8 mouse cellular contexts compared by ENCODE assay signal in the genomic region with DNA sequence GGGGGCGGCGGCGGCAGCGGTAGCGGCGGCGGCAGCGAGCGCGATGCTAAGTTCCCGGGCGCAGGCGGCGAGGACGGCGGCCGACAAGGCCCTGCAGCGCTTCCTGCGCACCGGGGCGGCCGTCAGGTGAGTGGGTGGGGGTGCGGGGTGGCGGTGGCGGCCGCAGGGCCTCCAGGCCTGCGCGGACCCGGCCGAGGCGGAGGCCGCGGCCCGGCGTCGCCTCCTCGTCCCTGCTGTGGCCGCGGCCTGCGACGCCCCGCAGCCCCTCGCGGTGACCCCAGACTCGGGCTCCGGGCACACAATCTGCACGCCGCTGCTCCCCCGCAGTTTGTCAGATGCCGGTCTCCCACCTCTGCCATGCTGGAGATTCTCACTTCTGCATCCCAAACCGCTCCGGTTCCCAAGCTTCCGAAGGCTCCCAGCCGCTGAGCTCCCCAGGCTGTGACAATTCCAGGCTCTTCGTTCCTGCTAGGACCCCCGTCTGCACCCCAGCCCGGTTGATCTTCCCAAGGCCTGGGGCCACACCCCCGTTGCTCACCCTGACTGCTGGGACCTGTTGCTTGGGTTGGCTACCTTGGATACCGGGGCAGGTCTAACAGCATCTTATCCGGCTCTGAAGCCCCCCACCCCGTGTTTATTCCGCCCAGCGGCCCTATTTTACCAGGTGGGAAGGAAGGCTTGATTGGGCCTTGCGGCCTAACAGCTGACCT. TPM values are rescaled to one million over a fixed set of nuclear protein-coding genes. Genes with fewer than 3 reads are reported as not detected.
DNase-seq lines count a peak whose midpoint lies in the region; ATAC-seq and TF ChIP-seq lines count a peak whose summit lies in the region.

No protein-coding gene starts in this region.

- peak in 1 of 2 experiments; percentile 17; a peak in 1 of 4 replicates for TF ChIP-seq POLR2A in MEL (IDR thresholded peaks at IDR 0.05; ENCODE audit: control insufficient read depth in 1 of 2, insufficient read depth in 1 of 2, low read depth in 1 of 2, low read length in 2 of 2, poor library complexity in 1 of 2)

- H3K4me1 ChIP-seq in kidney, embryonic 16.5 days (ENCODE audit: insufficient read depth, low read length), result peaks cover 10% of the 10 kb centered on the region
- peaks cover 0 to 7% of the 10 kb centered on the region in 2 experiments; a peak in 1 of 4 replicates for H3K4me1 ChIP-seq in MEL (ENCODE audit: control insufficient read depth in 1 of 2, insufficient read depth in 2 of 2, low read length in 2 of 2)
- peaks cover 8% of the 10 kb centered on the region for H3K4me1 ChIP-seq in forebrain, embryonic 11.5 days (replicated peaks; ENCODE audit: control insufficient read depth, insufficient read depth, low read length)
- H3K4me1 ChIP-seq in limb, embryonic 13.5 days, result peaks cover 14% of the 10 kb centered on the region
- H3K4me1 ChIP-seq in stomach, embryonic 15.5 days, result peaks cover 13% of the 10 kb centered on the region

- no peak for TF ChIP-seq EP300 in MEL (IDR thresholded peaks at IDR 0.05; ENCODE audit: low read depth in 1 of 2, low read length in 2 of 2)

- 1% methylated on average over 58 of the region's 64 CpGs for WGBS in kidney, embryonic 16.5 days
- WGBS in forebrain, embryonic 11.5 days, result 3% methylated on average over 56 of the region's 64 CpGs
- 2% methylated on average over 59 of the region's 64 CpGs for WGBS in limb, embryonic 13.5 days
- 2% methylated on average over 60 of the region's 64 CpGs for WGBS in stomach, embryonic 15.5 days

- H3K4me3 ChIP-seq in kidney, embryonic 16.5 days (ENCODE audit: low read length), result peak overlapping the region; percentile 75
- H3K4me3 ChIP-seq in MEL (ENCODE audit: control insufficient read depth in 1 of 2, insufficient read depth in 1 of 2, low read depth in 2 of 2, low read length in 2 of 2), result peak overlapping the region; percentile 80 to 98
- H3K4me3 ChIP-seq in forebrain, embryonic 11.5 days (ENCODE audit: low read depth, low read length), result peak overlapping the region; percentile 93
- peak overlapping the region; percentile 97 for H3K4me3 ChIP-seq in limb, embryonic 13.5 days
- peak overlapping the region; percentile 95 for H3K4me3 ChIP-seq in stomach, embryonic 15.5 days (replicated peaks)

- peak overlapping the region; percentile 83 for H3K4me2 ChIP-seq in kidney, embryonic 16.5 days (replicated peaks; ENCODE audit: low read depth, low read length)
- peak overlapping the region; percentile 95 for H3K4me2 ChIP-seq in forebrain, embryonic 11.5 days (ENCODE audit: low read depth, low read length, severe bottlenecking)
- H3K4me2 ChIP-seq in limb, embryonic 13.5 days (replicated peaks), result peak overlapping the region; percentile 99
- peak overlapping the region; percentile 96 for H3K4me2 ChIP-seq in stomach, embryonic 15.5 days

- H3K9ac ChIP-seq in kidney, embryonic 16.5 days (replicated peaks; ENCODE audit: low read length), result peak overlapping the region; percentile 90
- peak overlapping the region; percentile 92 for H3K9ac ChIP-seq in MEL (ENCODE audit: control insufficient read depth, low read depth, low read length, poor library complexity, severe bottlenecking)
- peak overlapping the region; percentile 92 for H3K9ac ChIP-seq in forebrain, embryonic 11.5 days (ENCODE audit: low read length)
- H3K9ac ChIP-seq in limb, embryonic 13.5 days, result peak overlapping the region; percentile 98
- peak overlapping the region; percentile 91 for H3K9ac ChIP-seq in stomach, embryonic 15.5 days

- no peaks in the 10 kb centered on the region for H3K27me3 ChIP-seq in kidney, embryonic 16.5 days (ENCODE audit: insufficient read depth, low read length)
- no peaks in the 10 kb centered on the region for H3K27me3 ChIP-seq in MEL (ENCODE audit: control insufficient read depth in 1 of 2, insufficient read depth in 2 of 2, low read length in 2 of 2)
- H3K27me3 ChIP-seq in forebrain, embryonic 11.5 days (ENCODE audit: control insufficient read depth, insufficient read depth, low read length), result no peaks in the 10 kb centered on the region
- no peaks in the 10 kb centered on the region for H3K27me3 ChIP-seq in limb, embryonic 13.5 days
- H3K27me3 ChIP-seq in stomach, embryonic 15.5 days (replicated peaks), result no peaks in the 10 kb centered on the region

- peaks cover 9% of the 10 kb centered on the region for H3K79me2 ChIP-seq in MEL (ENCODE audit: control insufficient read depth, insufficient read depth, low read length, poor library complexity)

- H3K27ac ChIP-seq in kidney, embryonic 16.5 days (ENCODE audit: low read length), result peak overlapping the region; percentile 49
- no peak overlapping the region for H3K27ac ChIP-seq in MEL (ENCODE audit: control insufficient read depth, low read depth, low read length)
- no peak overlapping the region for H3K27ac ChIP-seq in forebrain, embryonic 11.5 days (ENCODE audit: low read depth, low read length)
- H3K27ac ChIP-seq in limb, embryonic 13.5 days, result no peak overlapping the region; the same call in 1 of the 2 replicates
- H3K27ac ChIP-seq in stomach, embryonic 15.5 days, result peak overlapping the region; percentile 59

- no peaks in the 10 kb centered on the region for H3K9me3 ChIP-seq in kidney, embryonic 16.5 days (ENCODE audit: low read length)
- H3K9me3 ChIP-seq in MEL (replicated peaks; ENCODE audit: insufficient read depth, low read length), result no peaks in the 10 kb centered on the region
- H3K9me3 ChIP-seq in forebrain, embryonic 11.5 days (ENCODE audit: control insufficient read depth, low read length), result no peaks in the 10 kb centered on the region
- no peaks in the 10 kb centered on the region for H3K9me3 ChIP-seq in limb, embryonic 13.5 days
- no peaks in the 10 kb centered on the region for H3K9me3 ChIP-seq in stomach, embryonic 15.5 days

- TF ChIP-seq CTCF in MEL (IDR thresholded peaks at IDR 0.05 in 2 of 3, conservative IDR thresholded peaks at IDR 0.05 in 1 of 3; ENCODE audit: control insufficient read depth in 1 of 3, insufficient read depth in 1 of 3, low read depth in 2 of 3, low read length in 3 of 3, poor library complexity in 1 of 3, severe bottlenecking in 1 of 3), result no peak

- peak; percentile 70; the same call in 1 of the 2 replicates for ATAC-seq in kidney, embryonic 16.5 days (ENCODE audit: low FRiP score, low TSS enrichment)
- ATAC-seq in forebrain, embryonic 11.5 days (replicated peaks; ENCODE audit: low FRiP score), result peak; percentile 72
- peak; percentile 58; the same call in 1 of the 2 replicates for ATAC-seq in limb, embryonic 13.5 days (ENCODE audit: low FRiP score, low read depth)
- peak; percentile 72; the same call in 1 of the 2 replicates for ATAC-seq in stomach, embryonic 15.5 days (ENCODE audit: insufficient read depth, low FRiP score, low read depth)
- no peak for ATAC-seq in erythroid progenitor cell, adult 5-6 weeks (replicated peaks; ENCODE audit: low FRiP score, poor library complexity, severe bottlenecking)

- 0 out of 2 replicates have a peak, but pooled peaks cover 15% of the 10 kb centered on the region for H3K36me3 ChIP-seq in kidney, embryonic 16.5 days (ENCODE audit: insufficient read depth, low read length)
- H3K36me3 ChIP-seq in MEL (ENCODE audit: control insufficient read depth in 1 of 2, insufficient read depth in 2 of 2, low read length in 2 of 2), result peaks cover 0 to 4% of the 10 kb centered on the region in 2 experiments; a peak in 2 of 4 replicates
- no peaks in the 10 kb centered on the region; the same call in 1 of the 2 replicates for H3K36me3 ChIP-seq in forebrain, embryonic 11.5 days (ENCODE audit: control insufficient read depth, insufficient read depth, low read length)
- H3K36me3 ChIP-seq in limb, embryonic 13.5 days, result peaks cover 32% of the 10 kb centered on the region
- H3K36me3 ChIP-seq in stomach, embryonic 15.5 days, result peaks cover 7% of the 10 kb centered on the region

- DNase-seq in kidney, postnatal 36 days, result no peak
- peak; percentile 21 for DNase-seq in MEL (ENCODE audit: low read depth, low spot score)
- DNase-seq in forebrain, embryonic 11.5 days (ENCODE audit: low spot score), result no peak
- no peak for DNase-seq in right cerebral cortex, adult 18-20 months

- TF ChIP-seq RAD21 in MEL (IDR thresholded peaks at IDR 0.05; ENCODE audit: low read depth, low read length), result no peak

RNA-seq across cellular contexts. Expression of a gene that starts 9.2 kb away (rescaled TPM):
- polyA plus RNA-seq in kidney, embryonic 16.5 days (2015; fragmentation: Nextera tagmentation; extraction: Ambion mirVana), result 0.36 and 0.42 TPM in 2 replicates
- total RNA-seq in MEL (2012; rRNA removed), result not detected in 2 replicates
- polyA plus RNA-seq in MEL (2012; ENCODE audit: insufficient read depth in 1 of 2, insufficient read length in 2 of 2, low read depth in 1 of 2, low replicate concordance in 2 of 2, missing spikeins in 1 of 2), result not detected
- polyA plus RNA-seq in forebrain, embryonic 11.5 days (2014; fragmentation: Nextera tagmentation; extraction: Ambion mirVana), result 17.6 and 19.4 TPM in 2 replicates
- polyA plus RNA-seq in limb, embryonic 13.5 days (2015; fragmentation: Nextera tagmentation; extraction: Ambion mirVana), result 0.05 and 0.23 TPM in 2 replicates
- polyA plus RNA-seq in stomach, embryonic 15.5 days (2015; fragmentation: Nextera tagmentation; extraction: Ambion mirVana), result 1.9 and 2.6 TPM in 2 replicates
- not detected in 2 replicates for total RNA-seq in erythroid progenitor cell, adult 5-6 weeks (2015; ENCODE audit: low replicate concordance)
- 0.13 TPM in 1 of 2 replicates, not detected in the other for total RNA-seq in erythroid progenitor cell, adult 5-6 weeks (2017; ENCODE audit: low replicate concordance)

RNA-seq across cellular contexts. Expression of a gene that starts 27.5 kb away (rescaled TPM):
- 8.7 and 9.1 TPM in 2 replicates for polyA plus RNA-seq in kidney, embryonic 16.5 days (2015; fragmentation: Nextera tagmentation; extraction: Ambion mirVana)
- total RNA-seq in MEL (2012; rRNA removed), result 15.2 and 15.7 TPM in 2 replicates
- polyA plus RNA-seq in MEL (2012; ENCODE audit: insufficient read depth in 1 of 2, insufficient read length in 2 of 2, low read depth in 1 of 2, low replicate concordance in 2 of 2, missing spikeins in 1 of 2), result 10 to 100 TPM in 1 of 2 experiments, not detected in 1; 22.6 TPM
- polyA plus RNA-seq in forebrain, embryonic 11.5 days (2014; fragmentation: Nextera tagmentation; extraction: Ambion mirVana), result 12.6 and 12.9 TPM in 2 replicates
- polyA plus RNA-seq in limb, embryonic 13.5 days (2015; fragmentation: Nextera tagmentation; extraction: Ambion mirVana), result 10.8 and 11.9 TPM in 2 replicates
- polyA plus RNA-seq in stomach, embryonic 15.5 days (2015; fragmentation: Nextera tagmentation; extraction: Ambion mirVana), result 9.3 and 13.3 TPM in 2 replicates
- total RNA-seq in erythroid progenitor cell, adult 5-6 weeks (2015; ENCODE audit: low replicate concordance), result 1.7 and 7.9 TPM in 2 replicates
- not detected in 2 replicates for total RNA-seq in erythroid progenitor cell, adult 5-6 weeks (2017; ENCODE audit: low replicate concordance)

RNA-seq across cellular contexts. Expression of a gene that starts 29.6 kb away (rescaled TPM):
- 56.2 and 57.0 TPM in 2 replicates for polyA plus RNA-seq in kidney, embryonic 16.5 days (2015; fragmentation: Nextera tagmentation; extraction: Ambion mirVana)
- total RNA-seq in MEL (2012; rRNA removed), result 19.6 and 22.1 TPM in 2 replicates
- polyA plus RNA-seq in MEL (2012; ENCODE audit: insufficient read depth in 1 of 2, insufficient read length in 2 of 2, low read depth in 1 of 2, low replicate concordance in 2 of 2, missing spikeins in 1 of 2), result 10 to 100 TPM in 1 of 2 experiments, not detected in 1; 62.2 TPM
- 49.4 and 50.6 TPM in 2 replicates for polyA plus RNA-seq in forebrain, embryonic 11.5 days (2014; fragmentation: Nextera tagmentation; extraction: Ambion mirVana)
- polyA plus RNA-seq in limb, embryonic 13.5 days (2015; fragmentation: Nextera tagmentation; extraction: Ambion mirVana), result 46.9 and 48.3 TPM in 2 replicates
- 42.9 and 46.7 TPM in 2 replicates for polyA plus RNA-seq in stomach, embryonic 15.5 days (2015; fragmentation: Nextera tagmentation; extraction: Ambion mirVana)
- total RNA-seq in erythroid progenitor cell, adult 5-6 weeks (2015; ENCODE audit: low replicate concordance), result 1.1 and 3.4 TPM in 2 replicates
- total RNA-seq in erythroid progenitor cell, adult 5-6 weeks (2017; ENCODE audit: low replicate concordance), result 1.7 and 5.5 TPM in 2 replicates

RNA-seq across cellular contexts. Expression of a gene that starts 35.3 kb away (rescaled TPM):
- 12.0 and 14.0 TPM in 2 replicates for polyA plus RNA-seq in kidney, embryonic 16.5 days (2015; fragmentation: Nextera tagmentation; extraction: Ambion mirVana)
- 11.9 and 12.8 TPM in 2 replicates for total RNA-seq in MEL (2012; rRNA removed)
- 10 to 100 TPM in 1 of 2 experiments, not detected in 1; 21.1 TPM for polyA plus RNA-seq in MEL (2012; ENCODE audit: insufficient read depth in 1 of 2, insufficient read length in 2 of 2, low read depth in 1 of 2, low replicate concordance in 2 of 2, missing spikeins in 1 of 2)
- polyA plus RNA-seq in forebrain, embryonic 11.5 days (2014; fragmentation: Nextera tagmentation; extraction: Ambion mirVana), result 13.9 and 14.0 TPM in 2 replicates
- 15.2 and 15.7 TPM in 2 replicates for polyA plus RNA-seq in limb, embryonic 13.5 days (2015; fragmentation: Nextera tagmentation; extraction: Ambion mirVana)
- polyA plus RNA-seq in stomach, embryonic 15.5 days (2015; fragmentation: Nextera tagmentation; extraction: Ambion mirVana), result 8.3 and 11.4 TPM in 2 replicates
- total RNA-seq in erythroid progenitor cell, adult 5-6 weeks (2015; ENCODE audit: low replicate concordance), result 1.8 and 5.0 TPM in 2 replicates
- total RNA-seq in erythroid progenitor cell, adult 5-6 weeks (2017; ENCODE audit: low replicate concordance), result 0.68 and 0.77 TPM in 2 replicates

RNA-seq across cellular contexts. Expression of a gene that starts 45.8 kb away (rescaled TPM):
- polyA plus RNA-seq in kidney, embryonic 16.5 days (2015; fragmentation: Nextera tagmentation; extraction: Ambion mirVana), result 4.7 and 5.7 TPM in 2 replicates
- 1.9 and 2.0 TPM in 2 replicates for total RNA-seq in MEL (2012; rRNA removed)
- 1 to 10 TPM in 1 of 2 experiments, not detected in 1; 5.3 TPM for polyA plus RNA-seq in MEL (2012; ENCODE audit: insufficient read depth in 1 of 2, insufficient read length in 2 of 2, low read depth in 1 of 2, low replicate concordance in 2 of 2, missing spikeins in 1 of 2)
- polyA plus RNA-seq in forebrain, embryonic 11.5 days (2014; fragmentation: Nextera tagmentation; extraction: Ambion mirVana), result 1.3 and 1.9 TPM in 2 replicates
- 4.3 and 5.0 TPM in 2 replicates for polyA plus RNA-seq in limb, embryonic 13.5 days (2015; fragmentation: Nextera tagmentation; extraction: Ambion mirVana)
- 2.1 and 2.2 TPM in 2 replicates for polyA plus RNA-seq in stomach, embryonic 15.5 days (2015; fragmentation: Nextera tagmentation; extraction: Ambion mirVana)
- 1.3 TPM in 1 of 2 replicates, not detected in the other for total RNA-seq in erythroid progenitor cell, adult 5-6 weeks (2015; ENCODE audit: low replicate concordance)
- total RNA-seq in erythroid progenitor cell, adult 5-6 weeks (2017; ENCODE audit: low replicate concordance), result not detected in 2 replicates

Comparison
In these comparisons a context has a peak if more than half of its experiments do, and no peak if none do; other contexts are left out.
1. H3K27ac ChIP-seq: peak in kidney, embryonic 16.5 days (single experiment) and stomach, embryonic 15.5 days (single experiment); none in MEL (single experiment), forebrain, embryonic 11.5 days (single experiment) and limb, embryonic 13.5 days (single experiment).
2. Peak in every context shown above with its lines, with median percentiles within 50 percentile points of each other: H3K4me2 ChIP-seq, H3K4me3 ChIP-seq and H3K9ac ChIP-seq.